Mouse (Mus musculus): ENCODE measurements at regions not wholly inside any gene's neighbourhood (a gene's known extent, or its start where the extent isn't known, plus 50 kb on each side); places are given as distances from the start of the nearest gene placed in this dataset.

- DNase-seq (ENCODE audit: low read depth, low spot score): no peak
Measured at GRCm38 (mm10) chr9:61089066-61089686, 283.0 kb upstream of the Tle3 start.

- no peak for DNase-seq (ENCODE audit: low read depth, low spot score)
Measured at GRCm38 (mm10) chr9:61091036-61091435, 281.1 kb upstream of the Tle3 start.

- DNase-seq (ENCODE audit: low read depth, low spot score): no peak
Measured at GRCm38 (mm10) chr9:61092834-61093479, 279.2 kb upstream of the Tle3 start.

- no peak for DNase-seq (ENCODE audit: low read depth, low spot score)
Measured at GRCm38 (mm10) chr9:61095069-61095775, 276.9 kb upstream of the Tle3 start.

GRCm38 (mm10) chr9:61101741-61102450 lies 270.3 kb upstream of the Tle3 start:
- no peak for DNase-seq (ENCODE audit: low read depth, low spot score)

GRCm38 (mm10) chr9:61102451-61103358 lies 269.5 kb upstream of the Tle3 start:
- DNase-seq (ENCODE audit: low read depth, low spot score): peak; percentile 22

- no peak for DNase-seq (ENCODE audit: low read depth, low spot score)
Measured at GRCm38 (mm10) chr9:61105550-61106280, 266.5 kb upstream of the Tle3 start.

GRCm38 (mm10) chr9:61109519-61110285 lies 262.5 kb upstream of the Tle3 start:
- DNase-seq (ENCODE audit: low read depth, low spot score): no peak

- no peak for DNase-seq (ENCODE audit: low read depth, low spot score)
Measured at GRCm38 (mm10) chr9:61111206-61111605, 261.0 kb upstream of the Tle3 start.

- peak; percentile 76 for DNase-seq (ENCODE audit: low read depth, low spot score)
Measured at GRCm38 (mm10) chr9:61111733-61112415, 260.3 kb upstream of the Tle3 start.

- no peak for DNase-seq (ENCODE audit: low read depth, low spot score)
Measured at GRCm38 (mm10) chr9:61119252-61119651, 252.9 kb upstream of the Tle3 start.

- no peak for DNase-seq (ENCODE audit: low read depth, low spot score)
Measured at GRCm38 (mm10) chr9:61120531-61120930, 251.6 kb upstream of the Tle3 start.

GRCm38 (mm10) chr9:61120931-61121391 lies 251.2 kb upstream of the Tle3 start:
- DNase-seq (ENCODE audit: low read depth, low spot score): no peak

GRCm38 (mm10) chr9:61123431-61123830 lies 248.7 kb upstream of the Tle3 start:
- DNase-seq (ENCODE audit: low read depth, low spot score): no peak

GRCm38 (mm10) chr9:61125769-61126168 lies 246.4 kb upstream of the Tle3 start:
- DNase-seq (ENCODE audit: low read depth, low spot score): no peak

GRCm38 (mm10) chr9:61128077-61128476 lies 244.1 kb upstream of the Tle3 start:
- DNase-seq (ENCODE audit: low read depth, low spot score): no peak

- DNase-seq (ENCODE audit: low read depth, low spot score): no peak
Measured at GRCm38 (mm10) chr9:61129186-61129585, 243.0 kb upstream of the Tle3 start.

- no peak for DNase-seq (ENCODE audit: low read depth, low spot score)
Measured at GRCm38 (mm10) chr9:61130877-61131276, 241.3 kb upstream of the Tle3 start.

- DNase-seq (ENCODE audit: low read depth, low spot score): peak; percentile 75
Measured at GRCm38 (mm10) chr9:61135263-61135882, 236.8 kb upstream of the Tle3 start.

Data from mesoderm, embryonic 11.5 days (tissue).